Mouse (Mus musculus) CH12.LX (cell line): ENCODE data around the gene Uggt2. TPM values are rescaled to one million over a fixed set of nuclear protein-coding genes. Genes with fewer than 3 reads are reported as not detected.

Experiments
- DNase-seq: peaks from one replicate; pipeline ENCODE4 v3.0.0-alpha.2; 2013; ENCODE audit errors: extremely low read depth
- H3K27ac ChIP-seq: 2 replicates; pipeline ENCODE4 v1.5.1; 2012; ENCODE audit warnings: low read depth, mild to moderate bottlenecking, control low read depth, moderate library complexity; ENCODE audit not compliant: insufficient read depth
- H3K27me3 ChIP-seq: replicated peaks from 2 replicates; pipeline ENCODE3; 2012; ENCODE audit warnings: inconsistent platforms
- H3K36me3 ChIP-seq, 2 experiments: replicated peaks in 1 of 2; 2 replicates each; pipeline versions ENCODE3 to v1.6.1; 2012; ENCODE audit warnings: inconsistent platforms in 1 of 2, low read length in 1 of 2, mild to moderate bottlenecking in 1 of 2, mixed read lengths in 1 of 2, moderate library complexity in 1 of 2; ENCODE audit not compliant: control insufficient read depth in 1 of 2, insufficient read depth in 1 of 2
- H3K4me1 ChIP-seq, 2 experiments: 2 replicates each; pipeline ENCODE4 v1.6.1; 2012; ENCODE audit warnings: inconsistent platforms in 1 of 2, moderate library complexity in 1 of 2; ENCODE audit not compliant: insufficient read depth in 2 of 2, control insufficient read depth in 1 of 2
- H3K4me2 ChIP-seq: 2 replicates; pipeline ENCODE4 v1.6.1; 2012; ENCODE audit warnings: low read depth, mild to moderate bottlenecking, control low read depth; ENCODE audit not compliant: poor library complexity, insufficient read depth, severe bottlenecking
- H3K4me3 ChIP-seq, 3 experiments: fragments of 150-350 bp in 1 of 3; sonication (generic) in 1 of 3; replicated peaks in 1 of 3; 2 replicates each; pipeline versions ENCODE3 to v1.5.1; 2011 to 2012; ENCODE audit warnings: low read depth in 2 of 3, low read length in 2 of 3, mild to moderate bottlenecking in 2 of 3, moderate library complexity in 2 of 3, control low read depth in 1 of 3, improper control_type of control experiment in 1 of 3, inconsistent platforms in 1 of 3, mixed read lengths in 1 of 3; ENCODE audit not compliant: poor library complexity in 1 of 3
- H3K79me2 ChIP-seq: replicated peaks from 2 replicates; pipeline ENCODE4 v1.6.1; 2012; ENCODE audit warnings: mild to moderate bottlenecking, moderate library complexity; ENCODE audit not compliant: control insufficient read depth, poor library complexity, insufficient read depth, severe bottlenecking; ENCODE audit errors: extremely low read depth
- H3K9ac ChIP-seq: 2 replicates; pipeline ENCODE4 v1.6.1; 2012; ENCODE audit warnings: low read depth, mild to moderate bottlenecking, control low read depth, moderate library complexity; ENCODE audit not compliant: insufficient read depth
- H3K9me3 ChIP-seq: replicated peaks from 2 replicates; pipeline ENCODE3; 2012; ENCODE audit warnings: low read length, inconsistent platforms, mixed read lengths
- BHLHE40 ChIP-seq: IDR thresholded peaks from 2 replicates; pipeline ENCODE4 v1.6.1; 2011; ENCODE audit warnings: mild to moderate bottlenecking, low read depth, low read length, improper control_type of control experiment
- CHD1 ChIP-seq: IDR thresholded peaks from 2 replicates; pipeline ENCODE4 v1.6.1; 2012; ENCODE audit warnings: low read depth, low read length, improper control_type of control experiment, inconsistent platforms
- E2F4 ChIP-seq: IDR thresholded peaks from 2 replicates; pipeline ENCODE4 v1.6.1; 2011; ENCODE audit warnings: low read depth, low read length, improper control_type of control experiment; ENCODE audit not compliant: insufficient replicate concordance
- ELF1 ChIP-seq: IDR thresholded peaks from 2 replicates; pipeline ENCODE4 v1.6.1; 2014; ENCODE audit warnings: low read depth, mild to moderate bottlenecking, inconsistent platforms, low read length, improper control_type of control experiment
- GABPA ChIP-seq: IDR thresholded peaks from 2 replicates; pipeline ENCODE4 v1.6.1; 2012; ENCODE audit warnings: low read depth, low read length, improper control_type of control experiment, inconsistent platforms; ENCODE audit not compliant: insufficient replicate concordance
- HCFC1 ChIP-seq: IDR thresholded peaks from 2 replicates; pipeline ENCODE4 v1.6.1; 2012; ENCODE audit warnings: low read depth, mild to moderate bottlenecking, inconsistent platforms, low read length, improper control_type of control experiment
- JUN ChIP-seq: IDR thresholded peaks from 2 replicates; pipeline ENCODE4 v1.6.1; 2011; ENCODE audit warnings: low read depth, mild to moderate bottlenecking, low read length, improper control_type of control experiment, moderate library complexity; ENCODE audit not compliant: insufficient read depth
- JUND ChIP-seq: conservative IDR thresholded peaks from 2 replicates; pipeline ENCODE4 v1.6.1; 2011; ENCODE audit warnings: low read depth, low read length, improper control_type of control experiment
- MAZ ChIP-seq: IDR thresholded peaks from 2 replicates; pipeline ENCODE4 v1.6.1; 2012; ENCODE audit warnings: low read depth, mild to moderate bottlenecking, inconsistent platforms, low read length, improper control_type of control experiment, moderate library complexity
- MEF2A ChIP-seq: IDR thresholded peaks from 2 replicates; pipeline ENCODE4 v1.6.1; 2014; ENCODE audit warnings: low read depth, mild to moderate bottlenecking, inconsistent platforms, low read length, improper control_type of control experiment, borderline replicate concordance
- MYC ChIP-seq: IDR thresholded peaks from 2 replicates; pipeline ENCODE4 v1.6.1; 2011; ENCODE audit warnings: low read depth, mild to moderate bottlenecking, improper control_type of control experiment, low read length
- NRF1 ChIP-seq: IDR thresholded peaks from 2 replicates; pipeline ENCODE4 v1.6.1; 2014; ENCODE audit warnings: low read depth, mild to moderate bottlenecking, inconsistent platforms, low read length, improper control_type of control experiment, moderate library complexity
- POLR2AphosphoS2 ChIP-seq: IDR thresholded peaks from 2 replicates; pipeline ENCODE4 v1.6.1; 2011; ENCODE audit warnings: low read depth, low read length, improper control_type of control experiment
- TBP ChIP-seq: conservative IDR thresholded peaks from 2 replicates; pipeline ENCODE4 v1.6.1; 2011; ENCODE audit warnings: low read depth, low read length, improper control_type of control experiment
- USF1 ChIP-seq: IDR thresholded peaks from 2 replicates; pipeline ENCODE4 v1.6.1; 2014; ENCODE audit warnings: low read depth, mild to moderate bottlenecking, inconsistent platforms, low read length, improper control_type of control experiment
- ZC3H11A ChIP-seq: IDR thresholded peaks from 2 replicates; pipeline ENCODE4 v1.6.1; 2012; ENCODE audit warnings: low read depth, mild to moderate bottlenecking, inconsistent platforms, low read length, improper control_type of control experiment
- ZMIZ1 ChIP-seq: IDR thresholded peaks from 2 replicates; pipeline ENCODE4 v1.6.1; 2012; ENCODE audit warnings: low read depth, mild to moderate bottlenecking, inconsistent platforms, low read length, improper control_type of control experiment
- ZNF384 ChIP-seq: IDR thresholded peaks from 2 replicates; pipeline ENCODE4 v1.6.1; 2012; ENCODE audit warnings: low read depth, low read length, improper control_type of control experiment, inconsistent platforms
- dilution Hi-C: fragments of 300-500 bp; cut with MboI; formaldehyde crosslinking; loops from 2 replicates; pipeline ENCODE4 v1.14.3; 2020; ENCODE audit warnings: low sequenced_read_pairs; ENCODE audit not compliant: extremely low pct_unique_long_range_greater_than_20kb, extremely low pct_ligation_motif_present
- in situ Hi-C: fragments of 300-500 bp; cut with MboI; formaldehyde crosslinking; loops from 3 replicates; pipeline ENCODE4 v1.14.3; 2019; ENCODE audit warnings: low sequenced_read_pairs, low pct_ligation_motif_present, low pct_unique_long_range_greater_than_20kb, mixed read lengths
- polyA plus RNA-seq: library from polyadenylated mRNA; unstranded; fragments of >175 nt; gene quantifications from 2 replicates; pipeline ENCODE4 v1.2.1, GENCODE M21; 2012; ENCODE audit warnings: low read depth; ENCODE audit not compliant: insufficient read length
- total RNA-seq, 2 experiments: library from RNA; depleted of rRNA; stranded (reverse); fragments of 300-350 nt in 1 of 2; fragments of >200 nt in 1 of 2; gene quantifications; 2 replicates each; pipeline ENCODE4 v1.2.3; 2012 to 2014

The Uggt2 gene
- total and polyA plus RNA-seq, 3 experiments = 0.42 to 1.2 (median 1.0) TPM

DNA sequence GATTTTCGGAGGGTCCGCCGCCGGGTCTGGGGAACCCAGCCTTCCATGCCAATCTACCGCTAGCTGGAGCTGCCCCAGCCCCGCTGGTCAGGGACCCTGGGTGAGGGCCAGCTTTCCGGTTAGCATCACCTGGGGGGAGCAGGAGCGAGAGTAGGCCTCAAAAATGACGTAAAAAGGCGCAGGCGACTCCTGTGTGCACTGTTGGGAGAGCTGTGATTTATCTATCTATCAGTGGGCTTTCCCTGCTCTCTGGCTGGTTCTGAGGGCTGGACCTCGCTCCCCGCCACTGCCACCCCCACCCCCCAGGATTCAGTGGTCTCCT is 301 bp upstream of the Uggt2 start:
- TF ChIP-seq ELF1 = no peak
- no peak for TF ChIP-seq NRF1
- TF ChIP-seq HCFC1 = no peak
- no peak for TF ChIP-seq ZMIZ1
- TF ChIP-seq MEF2A = no peak
- in situ Hi-C loops (no loop called here), dilution Hi-C loops (no loop called here)
- no peak overlapping the region for H3K4me2 ChIP-seq
- DNase-seq = no peak
- peaks cover 10% of the 10 kb centered on the region for H3K9me3 ChIP-seq
- no peak overlapping the region for H3K9ac ChIP-seq
- no peak overlapping the region for H3K27ac ChIP-seq
- no peak overlapping the region for H3K4me3 ChIP-seq
- H3K36me3 ChIP-seq = no peaks in the 10 kb centered on the region
- H3K79me2 ChIP-seq = no peaks in the 10 kb centered on the region
- no peaks in the 10 kb centered on the region for H3K27me3 ChIP-seq
- no peaks in the 10 kb centered on the region for H3K4me1 ChIP-seq

- Histone ChIP-seq H3K4me1 (no peaks in the 10 kb centered on the region), H3K4me2 (no peak overlapping the region)
- DNase-seq = no peak
- TF ChIP-seq E2F4 = no peak
- no peak for TF ChIP-seq JUN
- no peak for TF ChIP-seq JUND
- no peak for TF ChIP-seq ZMIZ1
- no peak for TF ChIP-seq MYC
- TF ChIP-seq TBP = no peak
- TF ChIP-seq POLR2AphosphoS2 = no peak
- TF ChIP-seq GABPA = no peak
- no peak for TF ChIP-seq BHLHE40
- TF ChIP-seq CHD1 = no peak
- TF ChIP-seq ELF1 = no peak
- no peak for TF ChIP-seq MAZ
- TF ChIP-seq ZNF384 = no peak
- TF ChIP-seq USF1 = no peak
- TF ChIP-seq MEF2A = no peak
- TF ChIP-seq ZC3H11A = no peak
- TF ChIP-seq, all 38 proteins: peak for 0
- Histone ChIP-seq H3K27me3 (no peaks in the 10 kb centered on the region), H3K9me3 (no peaks in the 10 kb centered on the region), H3K27ac (no peak overlapping the region), H3K4me3 (no peak overlapping the region), H3K79me2 (no peaks in the 10 kb centered on the region), H3K9ac (no peak overlapping the region), H3K36me3 (no peaks in the 10 kb centered on the region)
- dilution Hi-C loops (no loop called here), in situ Hi-C loops (no loop called here)
Measured at GRCm38 (mm10) chr14:119061811-119062210, 37.4 kb downstream of the Uggt2 start.
